Mouse (Mus musculus) testis, postnatal 14 days (tissue): ENCODE measurements around the gene Crocc2.

Source experiments
- DNase-seq: peaks from one replicate; pipeline ENCODE4 v3.0.0; 2021; ENCODE audit warnings: low spot score

Gene Crocc2

GRCm38 (mm10) chr1:93216839-93217497, 48.4 kb downstream of the Crocc2 start:
- DNase-seq: no peak

- no peak for DNase-seq
Measured at GRCm38 (mm10) chr1:93217530-93217929, 49.0 kb downstream of the Crocc2 start.

- DNase-seq: no peak
Measured at GRCm38 (mm10) chr1:93220776-93221175, 52.3 kb downstream of the Crocc2 start.

- no peak for DNase-seq
Measured at GRCm38 (mm10) chr1:93223972-93224371, 55.4 kb downstream of the Crocc2 start.

GRCm38 (mm10) chr1:93225226-93225625, 56.7 kb downstream of the Crocc2 start:
- DNase-seq: no peak

- no peak for DNase-seq
Measured at GRCm38 (mm10) chr1:93225731-93226520, 57.4 kb downstream of the Crocc2 start.

- no peak for DNase-seq
Measured at GRCm38 (mm10) chr1:93227303-93227975, 58.9 kb downstream of the Crocc2 start.

- DNase-seq: no peak
Measured at GRCm38 (mm10) chr1:93227976-93228365, 59.4 kb downstream of the Crocc2 start.

GRCm38 (mm10) chr1:93229221-93229620, 60.7 kb downstream of the Crocc2 start:
- no peak for DNase-seq

- no peak for DNase-seq
Measured at GRCm38 (mm10) chr1:93229626-93230025, 61.1 kb downstream of the Crocc2 start.

GRCm38 (mm10) chr1:93235576-93236544, 67.3 kb downstream of the Crocc2 start, which contains the start of gene Sned1:
TSS of gene Sned1 (plus strand) at chr1:93235841.
- DNase-seq: peak; percentile 85

GRCm38 (mm10) chr1:93236545-93236924, 68.0 kb downstream of the Crocc2 start:
- no peak for DNase-seq

- DNase-seq: no peak
Measured at GRCm38 (mm10) chr1:93237676-93238075, 69.2 kb downstream of the Crocc2 start.

- DNase-seq: no peak
Measured at GRCm38 (mm10) chr1:93238201-93238600, 69.7 kb downstream of the Crocc2 start.

GRCm38 (mm10) chr1:93245936-93246335, 77.4 kb downstream of the Crocc2 start:
- no peak for DNase-seq

GRCm38 (mm10) chr1:93252586-93252985, 84.1 kb downstream of the Crocc2 start:
- no peak for DNase-seq

- no peak for DNase-seq
Measured at GRCm38 (mm10) chr1:93255761-93256160, 87.2 kb downstream of the Crocc2 start.

- DNase-seq: no peak
Measured at GRCm38 (mm10) chr1:93257560-93257959, 89.0 kb downstream of the Crocc2 start.

- DNase-seq: no peak
Measured at GRCm38 (mm10) chr1:93267207-93267606, 98.7 kb downstream of the Crocc2 start.

- DNase-seq: no peak
Measured at GRCm38 (mm10) chr1:93268246-93268645, 99.7 kb downstream of the Crocc2 start.

- no peak for DNase-seq
Measured at GRCm38 (mm10) chr1:93270516-93271240, 102.2 kb downstream of the Crocc2 start.
